In genomic region chr12:95694507-95694906, GRCm38 (mm10) we compare ENCODE assay signal across 9 mouse cellular contexts. TPM values are rescaled to one million over a fixed set of nuclear protein-coding genes. Genes with fewer than 3 reads are reported as not detected.
A peak's percentile ranks its signal among the peaks of the same experiment; 100 is the strongest.
DNase-seq lines count a peak whose midpoint lies in the region; ATAC-seq and TF ChIP-seq lines count a peak whose summit lies in the region.
"Had no signal": no experiment of that assay in that cellular context is flagged by ENCODE, and none has a peak within 500 bp of the region (broad histone marks: within the 10 kb centered on the region; RNA-seq: fewer than 3 reads in every experiment).

No protein-coding gene starts in this region.

- peak overlapping the region; percentile 65 for H3K4me2 ChIP-seq in embryonic facial prominence, embryonic 11.5 days (ENCODE audit: low read depth, low read length)
- H3K4me2 ChIP-seq in hindbrain, embryonic 15.5 days, result peak overlapping the region; percentile 71
- peak overlapping the region; percentile 80 for H3K4me2 ChIP-seq in midbrain, embryonic 14.5 days (ENCODE audit: low read length)

- no peak overlapping the region for H3K27ac ChIP-seq in kidney, adult 2 months (ENCODE audit: insufficient read depth, low read depth, low read length)
- no peak overlapping the region for H3K27ac ChIP-seq in embryonic facial prominence, embryonic 11.5 days (replicated peaks; ENCODE audit: low read depth, low read length)
- H3K27ac ChIP-seq in hindbrain, embryonic 15.5 days (replicated peaks), result peak overlapping the region; percentile 93
- peak overlapping the region; percentile 88 for H3K27ac ChIP-seq in midbrain, embryonic 14.5 days (replicated peaks; ENCODE audit: low read depth, low read length)

- no peak for TF ChIP-seq POLR2A in kidney, adult 2 months (IDR thresholded peaks at IDR 0.05; ENCODE audit: low read depth, low read length)

- no peaks in the 10 kb centered on the region for H3K9me3 ChIP-seq in embryonic facial prominence, embryonic 11.5 days (replicated peaks; ENCODE audit: control insufficient read depth, low read length)
- no peaks in the 10 kb centered on the region for H3K9me3 ChIP-seq in hindbrain, embryonic 15.5 days
- no peaks in the 10 kb centered on the region for H3K9me3 ChIP-seq in midbrain, embryonic 14.5 days (ENCODE audit: control insufficient read depth, low read length)

- WGBS in kidney, adult 2 months, result 1% methylated on average over 8 of the region's 8 CpGs
- 0% methylated on average over 8 of the region's 8 CpGs for WGBS in embryonic facial prominence, embryonic 11.5 days
- WGBS in hindbrain, embryonic 15.5 days, result 0% methylated on average over 8 of the region's 8 CpGs
- under 1% methylated on average over 8 of the region's 8 CpGs for WGBS in midbrain, embryonic 14.5 days

- peak overlapping the region; percentile 70 for H3K4me3 ChIP-seq in kidney, adult 2 months (ENCODE audit: insufficient read depth, low read depth, low read length)
- peak overlapping the region; percentile 81 for H3K4me3 ChIP-seq in embryonic facial prominence, embryonic 11.5 days (ENCODE audit: low read depth, low read length)
- H3K4me3 ChIP-seq in hindbrain, embryonic 15.5 days, result peak overlapping the region; percentile 91
- peak overlapping the region; percentile 70 for H3K4me3 ChIP-seq in midbrain, embryonic 14.5 days (replicated peaks; ENCODE audit: low read depth, low read length)

- TF ChIP-seq CTCF in kidney, adult 2 months (conservative IDR thresholded peaks at IDR 0.05; ENCODE audit: insufficient read depth, insufficient read length, low read depth, low read length), result no peak

- H3K4me1 ChIP-seq in kidney, adult 2 months (ENCODE audit: control insufficient read depth, insufficient read depth, low read length), result no peaks in the 10 kb centered on the region
- H3K4me1 ChIP-seq in embryonic facial prominence, embryonic 11.5 days (ENCODE audit: control insufficient read depth, insufficient read depth, low read length), result no peaks in the 10 kb centered on the region
- H3K4me1 ChIP-seq in hindbrain, embryonic 15.5 days (replicated peaks), result peaks cover 26% of the 10 kb centered on the region
- H3K4me1 ChIP-seq in midbrain, embryonic 14.5 days (ENCODE audit: control insufficient read depth, insufficient read depth, low read length), result peaks cover 25% of the 10 kb centered on the region; the same call in 1 of the 2 replicates

- H3K36me3 ChIP-seq in kidney, adult 2 months (ENCODE audit: control insufficient read depth, insufficient read depth, low read length), result no peaks in the 10 kb centered on the region
- no peaks in the 10 kb centered on the region for H3K36me3 ChIP-seq in embryonic facial prominence, embryonic 11.5 days (replicated peaks; ENCODE audit: control insufficient read depth, insufficient read depth, low read depth, low read length)
- H3K36me3 ChIP-seq in hindbrain, embryonic 15.5 days, result no peaks in the 10 kb centered on the region
- no peaks in the 10 kb centered on the region for H3K36me3 ChIP-seq in midbrain, embryonic 14.5 days (ENCODE audit: control insufficient read depth, insufficient read depth, low read length)
- H3K36me3 ChIP-seq: G1E had no signal

- no peak for ATAC-seq in embryonic facial prominence, embryonic 11.5 days (replicated peaks; ENCODE audit: insufficient number of reproducible peaks, low FRiP score, low TSS enrichment, low read depth)
- ATAC-seq in hindbrain, embryonic 15.5 days (ENCODE audit: low FRiP score, low read depth), result no peak
- ATAC-seq in midbrain, embryonic 14.5 days (ENCODE audit: low FRiP score, low TSS enrichment), result no peak
- ATAC-seq in frontal cortex, adult (ENCODE audit: low TSS enrichment), result no peak
- ATAC-seq in megakaryocyte-erythroid progenitor cell, adult 5-6 weeks (replicated peaks; ENCODE audit: low FRiP score, low TSS enrichment, poor library complexity, severe bottlenecking), result no peak

- DNase-seq in kidney, adult 2 months, result no peak
- no peak for DNase-seq in kidney, adult 8-10 months
- no peak for DNase-seq in embryonic facial prominence, embryonic 11.5 days (ENCODE audit: low spot score)
- peak; percentile 55 for DNase-seq in midbrain, embryonic 14.5 days
- no peak for DNase-seq in layer of hippocampus, postnatal 36 days

- H3K27me3 ChIP-seq in kidney, adult 2 months (replicated peaks; ENCODE audit: control insufficient read depth, insufficient read depth, low read length), result no peaks in the 10 kb centered on the region
- no peaks in the 10 kb centered on the region for H3K27me3 ChIP-seq in embryonic facial prominence, embryonic 11.5 days (ENCODE audit: control insufficient read depth, insufficient read depth, low read length)
- no peaks in the 10 kb centered on the region for H3K27me3 ChIP-seq in hindbrain, embryonic 15.5 days
- H3K27me3 ChIP-seq in midbrain, embryonic 14.5 days (ENCODE audit: control insufficient read depth, insufficient read depth, low read length), result no peaks in the 10 kb centered on the region

- peak overlapping the region; percentile 32 for H3K9ac ChIP-seq in embryonic facial prominence, embryonic 11.5 days (replicated peaks; ENCODE audit: low read length)
- H3K9ac ChIP-seq in hindbrain, embryonic 15.5 days, result peak overlapping the region; percentile 75
- peak overlapping the region; percentile 81; the same call in 1 of the 2 replicates for H3K9ac ChIP-seq in midbrain, embryonic 14.5 days (replicated peaks; ENCODE audit: low read length)

RNA-seq across cellular contexts. Expression of gene Flrt2, which starts 2.5 kb away (rescaled TPM):
- polyA plus RNA-seq in kidney, adult 2 months (2012; rRNA removed), result 2.0 and 2.1 TPM in 2 replicates
- 54.7 and 55.6 TPM in 2 replicates for polyA plus RNA-seq in embryonic facial prominence, embryonic 11.5 days (2014; fragmentation: Nextera tagmentation; extraction: Ambion mirVana)
- 24.7 and 26.9 TPM in 2 replicates for polyA plus RNA-seq in hindbrain, embryonic 15.5 days (2015; fragmentation: Nextera tagmentation; extraction: Ambion mirVana)
- polyA plus RNA-seq in midbrain, embryonic 14.5 days (2014; fragmentation: Nextera tagmentation; extraction: Ambion mirVana), result 24.2 and 32.2 TPM in 2 replicates
- 10 to 100 TPM; 39.4 to 40.4 TPM for total RNA-seq in layer of hippocampus, postnatal 36 days (2021)
- total RNA-seq in megakaryocyte-erythroid progenitor cell, adult 5-6 weeks (2014; fragmentation: Nextera tagmentation), result not detected in 2 replicates
- not detected in 2 replicates for total RNA-seq in megakaryocyte-erythroid progenitor cell, adult 5-6 weeks (2017)
- polyA plus RNA-seq: G1E had no signal

Comparison
In these comparisons a context has a peak if more than half of its experiments do, and no peak if none do; other contexts are left out.
1. H3K27ac ChIP-seq: peak in hindbrain, embryonic 15.5 days (single experiment) and midbrain, embryonic 14.5 days (single experiment); none in kidney, adult 2 months (single experiment) and embryonic facial prominence, embryonic 11.5 days (single experiment).
2. Peak in every context shown above with its lines, with median percentiles within 50 percentile points of each other: H3K4me3 ChIP-seq, H3K4me2 ChIP-seq and H3K9ac ChIP-seq.